Mouse (Mus musculus) brain, embryonic 14.5 days (tissue): ENCODE data around the gene Large1.

Experiments
- CTCF ChIP-seq: fragments of 200-500 bp; IDR thresholded peaks from 2 replicates; pipeline ENCODE4 v1.5.1; 2012; ENCODE audit warnings: inconsistent platforms, mild to moderate bottlenecking, moderate library complexity, borderline replicate concordance; ENCODE audit not compliant: insufficient read depth, insufficient read length; ENCODE audit errors: extremely low read depth
- POLR2A ChIP-seq: fragments of 200-500 bp; IDR thresholded peaks from 2 replicates; pipeline ENCODE4 v1.6.1; 2012; ENCODE audit warnings: mild to moderate bottlenecking, inconsistent platforms, borderline replicate concordance; ENCODE audit not compliant: poor library complexity, insufficient read depth, insufficient read length, severe bottlenecking; ENCODE audit errors: extremely low read depth

GRCm38 (mm10) chr8:73016303-73016702 lies 337.0 kb downstream of the Large1 start:
- no peak for TF ChIP-seq CTCF
- no peak for TF ChIP-seq POLR2A
